Mouse (Mus musculus): ENCODE data around the gene Tbata.

DNA sequence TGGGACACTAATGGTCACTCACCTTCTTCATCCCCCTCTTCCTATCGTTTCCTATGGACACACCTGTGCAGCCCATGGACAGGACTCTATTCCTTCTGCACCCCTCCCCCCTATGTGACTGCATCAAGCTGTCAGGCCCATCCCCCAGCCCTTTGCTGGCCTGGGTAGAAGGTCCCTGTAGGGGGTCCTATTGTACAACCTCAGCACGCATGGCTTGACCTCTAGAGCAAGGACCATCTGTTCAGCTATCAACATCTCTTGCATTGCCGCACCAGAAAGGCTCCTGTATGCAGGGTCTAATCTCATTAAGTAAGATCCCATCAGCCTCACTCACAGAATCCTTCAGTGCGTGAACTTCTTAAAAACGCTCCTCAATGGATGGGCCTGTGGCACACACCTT is 53.9 kb downstream of the Tbata start:
- TF ChIP-seq CTCF (IDR thresholded peaks at IDR 0.05; ENCODE audit: low read depth) (no peak), EP300 (IDR thresholded peaks at IDR 0.05; ENCODE audit: low read depth) (no peak)

Data from liver, embryonic 14.5 days (tissue).